Mouse (Mus musculus): ENCODE data around the gene Mpig6b. TPM values are rescaled to one million over a fixed set of nuclear protein-coding genes. Genes with fewer than 3 reads are reported as not detected.

Gene Mpig6b
- polyA plus RNA-seq, 1 experiment: not detected

DNA sequence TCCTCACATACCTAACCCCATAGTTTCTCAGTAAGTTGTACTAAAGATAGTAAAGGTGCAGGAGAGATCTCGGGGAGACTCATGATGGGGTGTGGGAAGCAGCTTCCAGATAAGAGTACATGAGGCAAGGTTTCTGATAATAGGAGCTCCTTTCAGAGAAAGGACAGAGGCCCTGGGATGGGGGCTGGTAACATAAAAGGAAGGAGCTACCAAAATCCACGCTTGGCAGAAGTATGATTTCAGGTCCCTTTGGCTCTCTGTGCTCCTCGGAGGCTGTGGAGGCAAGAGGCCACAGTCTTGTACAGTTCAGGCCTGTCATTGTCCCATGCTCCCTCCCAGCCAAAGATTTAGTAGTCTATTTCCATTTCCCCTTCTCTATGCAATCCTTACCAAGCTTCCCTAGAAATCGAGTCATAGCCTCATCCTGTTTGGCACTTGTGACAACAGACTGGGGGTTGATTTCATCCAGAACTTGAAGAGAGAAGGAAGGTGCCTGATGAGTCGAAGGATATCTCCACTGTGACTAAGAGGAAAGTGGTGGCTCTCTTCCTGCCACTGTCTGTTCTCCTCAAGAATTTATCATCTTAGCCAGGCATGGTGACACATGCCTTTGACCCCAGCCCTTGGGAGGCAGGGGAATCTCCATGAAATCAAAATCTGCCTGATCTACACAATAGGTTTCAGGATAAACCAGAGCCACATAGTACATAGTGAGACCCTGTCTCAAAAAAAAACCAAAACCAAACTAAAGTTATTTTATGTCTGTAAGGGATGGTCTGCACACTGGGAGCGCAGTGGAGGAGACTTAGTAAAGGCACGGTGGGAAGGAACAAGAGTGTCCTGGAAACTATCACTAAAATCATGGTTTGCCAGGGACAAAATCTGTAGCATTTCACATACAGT is 20.8 kb downstream of the Mpig6b start:
- Histone ChIP-seq H3K36me3 (ENCODE audit: control insufficient read depth, insufficient read depth) (no peaks in the 10 kb centered on the region), H3K79me2 (ENCODE audit: control insufficient read depth, insufficient read depth) (peaks cover 4% of the 10 kb centered on the region), H3K27me3 (ENCODE audit: control insufficient read depth, insufficient read depth, insufficient read length) (no peaks in the 10 kb centered on the region), H3K4me2 (ENCODE audit: low read depth) (peak overlapping the region; percentile 65), H3K4me3 (peak overlapping the region; percentile 29), H3ac (ENCODE audit: control insufficient read depth, insufficient read length) (no peak overlapping the region)
- TF ChIP-seq SRF (IDR thresholded peaks at IDR 0.05; ENCODE audit: control insufficient read depth, insufficient read length, low read depth) (no peak), POLR2AphosphoS2 (IDR thresholded peaks at IDR 0.05; ENCODE audit: insufficient read length, low read depth) (no peak), E2F4 (IDR thresholded peaks at IDR 0.05; ENCODE audit: insufficient read depth) (no peak), MAX (IDR thresholded peaks at IDR 0.05; ENCODE audit: low read depth) (no peak), CEBPB (IDR thresholded peaks at IDR 0.05; ENCODE audit: insufficient read depth, poor library complexity, severe bottlenecking) (no peak), REST (IDR thresholded peaks at IDR 0.05; ENCODE audit: insufficient read depth, insufficient read length) (no peak), TCF12 (IDR thresholded peaks at IDR 0.05; ENCODE audit: insufficient read depth, poor library complexity, severe bottlenecking) (no peak), MYOD1 (IDR thresholded peaks at IDR 0.05; ENCODE audit: control insufficient read depth in 1 of 3, insufficient read length in 2 of 3, low read depth in 2 of 3) (no peak), POLR2A (IDR thresholded peaks at IDR 0.05; ENCODE audit: insufficient read length, low read depth) (no peak), USF1 (IDR thresholded peaks at IDR 0.05; ENCODE audit: low read depth) (no peak), MYOG (IDR thresholded peaks at IDR 0.05; ENCODE audit: control insufficient read depth in 1 of 3, insufficient read depth in 1 of 3, insufficient read length in 2 of 3, low read depth in 2 of 3) (no peak), TCF3 (IDR thresholded peaks at IDR 0.05; ENCODE audit: insufficient read length, low read depth) (no peak)

- Histone ChIP-seq H3K36me3 (ENCODE audit: control insufficient read depth, insufficient read depth) (no peaks in the 10 kb centered on the region), H3K4me2 (ENCODE audit: low read depth) (peak overlapping the region; percentile 65), H3K4me3 (no peak overlapping the region), H3K79me2 (ENCODE audit: control insufficient read depth, insufficient read depth) (no peaks in the 10 kb centered on the region), H3K27me3 (ENCODE audit: control insufficient read depth, insufficient read depth, insufficient read length) (no peaks in the 10 kb centered on the region), H3ac (ENCODE audit: control insufficient read depth, insufficient read length) (no peak overlapping the region)
- TF ChIP-seq MYOG (IDR thresholded peaks at IDR 0.05; ENCODE audit: control insufficient read depth in 1 of 3, insufficient read depth in 1 of 3, insufficient read length in 2 of 3, low read depth in 2 of 3) (no peak), TCF12 (IDR thresholded peaks at IDR 0.05; ENCODE audit: insufficient read depth, poor library complexity, severe bottlenecking) (no peak), REST (IDR thresholded peaks at IDR 0.05; ENCODE audit: insufficient read depth, insufficient read length) (no peak), POLR2A (IDR thresholded peaks at IDR 0.05; ENCODE audit: insufficient read length, low read depth) (no peak), CEBPB (IDR thresholded peaks at IDR 0.05; ENCODE audit: insufficient read depth, poor library complexity, severe bottlenecking) (no peak), POLR2AphosphoS2 (IDR thresholded peaks at IDR 0.05; ENCODE audit: insufficient read length, low read depth) (no peak), MAX (IDR thresholded peaks at IDR 0.05; ENCODE audit: low read depth) (no peak), USF1 (IDR thresholded peaks at IDR 0.05; ENCODE audit: low read depth) (no peak), TCF3 (IDR thresholded peaks at IDR 0.05; ENCODE audit: insufficient read length, low read depth) (no peak), SRF (IDR thresholded peaks at IDR 0.05; ENCODE audit: control insufficient read depth, insufficient read length, low read depth) (no peak), MYOD1 (IDR thresholded peaks at IDR 0.05; ENCODE audit: control insufficient read depth in 1 of 3, insufficient read length in 2 of 3, low read depth in 2 of 3) (no peak), E2F4 (IDR thresholded peaks at IDR 0.05; ENCODE audit: insufficient read depth) (no peak)
Measured at GRCm38 (mm10) chr17:35043794-35044193, 22.2 kb downstream of the Mpig6b start.

DNA sequence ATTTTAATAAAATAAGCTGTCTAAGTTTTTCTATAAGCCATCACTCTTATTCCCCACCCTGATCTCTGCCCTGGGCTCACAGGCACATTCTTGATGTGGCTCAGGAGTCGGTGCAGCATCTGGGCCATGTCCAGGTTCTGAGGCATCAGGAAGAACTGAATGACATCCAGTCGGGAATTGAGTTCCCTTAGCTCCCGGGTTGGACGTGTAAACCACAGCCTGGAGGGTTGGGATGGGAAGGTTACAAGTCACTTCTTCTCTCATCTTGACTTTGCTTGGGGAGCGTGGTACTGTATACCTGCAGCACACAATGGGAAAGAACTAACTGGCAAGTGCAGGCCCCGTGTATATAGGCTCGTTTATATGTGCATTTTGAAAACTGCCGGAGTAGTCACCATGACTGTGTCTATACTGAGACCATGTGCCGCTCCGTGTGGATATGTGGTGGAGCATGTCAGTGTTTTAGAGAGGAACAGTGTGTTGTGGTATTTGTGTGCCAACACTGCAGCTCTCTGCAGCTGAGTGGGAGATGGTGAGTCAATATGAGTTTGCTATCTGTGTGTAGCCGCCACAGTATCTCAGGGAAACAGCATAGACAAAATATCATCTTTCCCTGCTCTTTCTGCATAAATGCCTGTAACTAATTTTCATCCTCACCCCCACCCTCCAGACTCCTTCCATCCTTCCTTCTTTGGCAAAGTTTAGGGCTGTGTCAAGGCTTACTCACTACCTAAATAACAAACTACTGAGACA is 26.7 kb downstream of the Mpig6b start:
- no peak for TF ChIP-seq CEBPB (IDR thresholded peaks at IDR 0.05; ENCODE audit: insufficient read depth, poor library complexity, severe bottlenecking)
- no peak for TF ChIP-seq MYOG (IDR thresholded peaks at IDR 0.05; ENCODE audit: control insufficient read depth in 1 of 3, insufficient read depth in 1 of 3, insufficient read length in 2 of 3, low read depth in 2 of 3)
- no peak for TF ChIP-seq POLR2A (IDR thresholded peaks at IDR 0.05; ENCODE audit: insufficient read length, low read depth)
- no peak for TF ChIP-seq TCF12 (IDR thresholded peaks at IDR 0.05; ENCODE audit: insufficient read depth, poor library complexity, severe bottlenecking)
- TF ChIP-seq E2F4 (IDR thresholded peaks at IDR 0.05; ENCODE audit: insufficient read depth): no peak
- no peak for TF ChIP-seq USF1 (IDR thresholded peaks at IDR 0.05; ENCODE audit: low read depth)
- TF ChIP-seq SRF (IDR thresholded peaks at IDR 0.05; ENCODE audit: control insufficient read depth, insufficient read length, low read depth): no peak
- TF ChIP-seq TCF3 (IDR thresholded peaks at IDR 0.05; ENCODE audit: insufficient read length, low read depth): no peak
- no peaks in the 10 kb centered on the region for H3K27me3 ChIP-seq (ENCODE audit: control insufficient read depth, insufficient read depth, insufficient read length)
- no peak overlapping the region for H3K4me3 ChIP-seq
- no peak overlapping the region for H3ac ChIP-seq (ENCODE audit: control insufficient read depth, insufficient read length)
- no peaks in the 10 kb centered on the region for H3K79me2 ChIP-seq (ENCODE audit: control insufficient read depth, insufficient read depth)
- H3K4me2 ChIP-seq (ENCODE audit: low read depth): peak overlapping the region; percentile 61
- no peaks in the 10 kb centered on the region for H3K36me3 ChIP-seq (ENCODE audit: control insufficient read depth, insufficient read depth)

GRCm38 (mm10) chr17:35034896-35035295 is 31.1 kb downstream of the Mpig6b start:
- no peaks in the 10 kb centered on the region for H3K27me3 ChIP-seq (ENCODE audit: control insufficient read depth, insufficient read depth, insufficient read length)
- no peak overlapping the region for H3K4me3 ChIP-seq
- H3K36me3 ChIP-seq (ENCODE audit: control insufficient read depth, insufficient read depth): no peaks in the 10 kb centered on the region
- H3ac ChIP-seq (ENCODE audit: control insufficient read depth, insufficient read length): no peak overlapping the region
- H3K79me2 ChIP-seq (ENCODE audit: control insufficient read depth, insufficient read depth): no peaks in the 10 kb centered on the region
- H3K4me2 ChIP-seq (ENCODE audit: low read depth): no peak overlapping the region
- no peak for TF ChIP-seq MYOD1 (IDR thresholded peaks at IDR 0.05; ENCODE audit: control insufficient read depth in 1 of 3, insufficient read length in 2 of 3, low read depth in 2 of 3)
- TF ChIP-seq MYOG (IDR thresholded peaks at IDR 0.05; ENCODE audit: control insufficient read depth in 1 of 3, insufficient read depth in 1 of 3, insufficient read length in 2 of 3, low read depth in 2 of 3): no peak
- no peak for TF ChIP-seq E2F4 (IDR thresholded peaks at IDR 0.05; ENCODE audit: insufficient read depth)
- TF ChIP-seq REST (IDR thresholded peaks at IDR 0.05; ENCODE audit: insufficient read depth, insufficient read length): no peak
- TF ChIP-seq POLR2A (IDR thresholded peaks at IDR 0.05; ENCODE audit: insufficient read length, low read depth): no peak
